Mouse (Mus musculus) neural tube, embryonic 12.5 days (tissue): ENCODE data around the gene Dnajc3. TPM values are rescaled to one million over a fixed set of nuclear protein-coding genes. Genes with fewer than 3 reads are reported as not detected.
A peak's percentile ranks its signal among the peaks of the same experiment; 100 is the strongest.
"Not testable (repeated sequence)": the region's sequence is repeated elsewhere in the genome, so short reads cannot be mapped to it uniquely, and the experiment has no call there.

Source experiments
- ATAC-seq: fragments of 200-750 bp; cut with Nextera tagmentation; 2 replicates; pipeline ENCODE4 v1.8.0; 2017; ENCODE audit warnings: low read depth, mild to moderate bottlenecking, moderate TSS enrichment, moderate library complexity; ENCODE audit not compliant: low FRiP score
- H3K27ac ChIP-seq: fragments of 300-500 bp; sonication (generic); 2 replicates; pipeline ENCODE4 v1.5.1; 2016
- H3K27me3 ChIP-seq: fragments of 300-500 bp; sonication (generic); replicated peaks from 2 replicates; pipeline ENCODE4 v1.6.1; 2016; ENCODE audit warnings: mild to moderate bottlenecking
- H3K36me3 ChIP-seq: fragments of 300-500 bp; sonication (generic); 2 replicates; pipeline ENCODE4 v1.6.1; 2016; ENCODE audit warnings: mild to moderate bottlenecking
- H3K4me1 ChIP-seq: fragments of 300-500 bp; sonication (generic); 2 replicates; pipeline ENCODE4 v1.6.1; 2016
- H3K4me2 ChIP-seq: fragments of 300-500 bp; sonication (generic); replicated peaks from 2 replicates; pipeline ENCODE4 v1.6.1; 2016; ENCODE audit warnings: mild to moderate bottlenecking
- H3K4me3 ChIP-seq: fragments of 300-500 bp; sonication (generic); 2 replicates; pipeline ENCODE4 v1.5.1; 2016
- H3K9ac ChIP-seq: fragments of 300-500 bp; sonication (generic); 2 replicates; pipeline ENCODE4 v1.6.1; 2016; ENCODE audit warnings: mild to moderate bottlenecking
- H3K9me3 ChIP-seq: fragments of 300-500 bp; sonication (generic); 2 replicates; pipeline ENCODE4 v1.6.1; 2016; ENCODE audit warnings: mild to moderate bottlenecking
- WGBS: fragments of 180-500 bp; shearing (Covaris S2); methylation state at CpG from one replicate; pipeline ENCODE4 v1.1.7; 2016; 5-methylcytosine and 5-hydroxymethylcytosine counted together
- polyA plus RNA-seq: library from polyadenylated mRNA; unstranded; fragments of >200 nt; fragmentation: Nextera tagmentation; extraction: Ambion mirVana; gene quantifications from 2 replicates; pipeline ENCODE4 v1.2.1, GENCODE M21; 2016

The Dnajc3 gene
- polyA plus RNA-seq, 1 experiment from 2014 or later, result 25.6 TPM

DNA sequence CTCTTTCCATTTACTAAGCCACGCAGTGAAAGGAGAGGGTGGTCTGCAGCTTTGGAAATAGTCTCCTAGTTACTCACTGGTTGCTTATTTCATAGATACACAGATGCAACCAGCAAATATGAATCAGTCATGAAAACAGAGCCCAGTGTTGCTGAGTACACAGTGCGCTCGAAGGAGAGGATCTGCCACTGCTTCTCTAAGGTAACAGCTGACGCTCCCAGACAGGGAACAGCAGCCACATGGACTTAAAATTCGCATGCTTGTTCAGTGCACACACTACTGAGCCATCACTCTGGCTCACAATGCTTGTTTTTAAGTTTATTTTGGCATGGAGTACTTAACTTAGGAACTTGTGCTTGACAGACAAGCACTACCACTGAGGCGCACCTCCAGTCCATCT, 34.5 kb downstream of the Dnajc3 start:
- Histone ChIP-seq H3K27ac (no peak overlapping the region), H3K4me2 (no peak overlapping the region), H3K4me1 (no peaks in the 10 kb centered on the region), H3K36me3 (peaks cover 61% of the 10 kb centered on the region), H3K4me3 (no peak overlapping the region), H3K27me3 (no peaks in the 10 kb centered on the region), H3K9ac (no peak overlapping the region), H3K9me3 (no peaks in the 10 kb centered on the region)
- ATAC-seq, result no peak
- 95% methylated on average over 6 of the region's 6 CpGs for WGBS

DNA sequence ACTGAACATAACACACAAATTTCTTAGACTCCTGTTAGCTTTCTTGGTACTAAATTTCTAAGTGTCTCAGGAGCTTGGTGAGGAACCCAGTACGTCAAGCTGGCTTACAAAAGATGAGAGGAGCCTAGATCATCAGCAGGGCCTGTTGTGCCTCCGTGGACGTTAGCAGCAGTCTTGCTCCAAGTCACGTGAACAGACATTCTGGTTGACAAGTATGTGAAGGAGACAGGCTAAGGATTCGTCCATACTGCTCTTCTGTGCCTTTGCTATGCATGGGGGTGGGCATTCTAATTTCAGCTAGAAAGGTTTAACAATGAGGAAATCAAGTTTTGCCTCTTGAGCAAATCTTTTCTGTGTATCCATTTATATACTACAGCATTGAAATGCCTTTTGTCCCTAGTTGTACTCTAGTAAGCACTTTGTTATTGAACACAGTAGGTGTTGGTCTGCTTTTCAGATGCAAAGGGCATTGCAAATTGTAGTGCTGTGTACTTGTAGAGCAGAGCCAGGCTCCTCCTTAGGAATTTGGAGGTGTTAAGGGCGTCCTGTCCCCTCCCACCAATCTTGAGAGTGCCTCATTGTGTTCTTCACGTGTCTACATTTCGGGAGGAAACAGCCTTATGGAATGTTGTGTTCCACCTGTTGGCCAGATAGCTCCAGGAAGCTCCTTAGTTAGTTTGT, 39.5 kb downstream of the Dnajc3 start:
- H3K4me1 ChIP-seq, result no peaks in the 10 kb centered on the region
- no peak for ATAC-seq
- no peak overlapping the region for H3K27ac ChIP-seq
- no peak overlapping the region for H3K9ac ChIP-seq
- no peak overlapping the region for H3K4me3 ChIP-seq
- H3K4me2 ChIP-seq, result no peak overlapping the region
- peaks cover 49% of the 10 kb centered on the region; the same call in 1 of the 2 replicates for H3K36me3 ChIP-seq
- H3K27me3 ChIP-seq, result no peaks in the 10 kb centered on the region
- WGBS, result 71% methylated on average over 8 of the region's 8 CpGs
- H3K9me3 ChIP-seq, result no peaks in the 10 kb centered on the region

- Histone ChIP-seq H3K36me3 (peaks cover 53% of the 10 kb centered on the region), H3K9me3 (no peaks in the 10 kb centered on the region), H3K4me3 (no peak overlapping the region), H3K4me2 (no peak overlapping the region), H3K4me1 (no peaks in the 10 kb centered on the region), H3K27me3 (no peaks in the 10 kb centered on the region), H3K27ac (no peak overlapping the region), H3K9ac (no peak overlapping the region)
- no peak for ATAC-seq
- WGBS, result 82% methylated on average over 7 of the region's 7 CpGs
Observed at GRCm38 (mm10) chr14:118979571-118980325, 42.0 kb downstream of the Dnajc3 start.

- no peaks in the 10 kb centered on the region for H3K4me1 ChIP-seq
- ATAC-seq, result no peak
- no peak overlapping the region for H3K9ac ChIP-seq
- no peak overlapping the region for H3K4me2 ChIP-seq
- H3K9me3 ChIP-seq, result no peaks in the 10 kb centered on the region
- no peak overlapping the region for H3K4me3 ChIP-seq
- no peak overlapping the region for H3K27ac ChIP-seq
- 77% methylated on average over 5 of the region's 5 CpGs for WGBS
- no peaks in the 10 kb centered on the region for H3K27me3 ChIP-seq
- H3K36me3 ChIP-seq, result peaks cover 54% of the 10 kb centered on the region
Observed at GRCm38 (mm10) chr14:118980358-118980757, 42.6 kb downstream of the Dnajc3 start.

GRCm38 (mm10) chr14:118980890-118981289, 43.1 kb downstream of the Dnajc3 start:
- Histone ChIP-seq H3K4me1 (no peaks in the 10 kb centered on the region), H3K9me3 (no peaks in the 10 kb centered on the region), H3K9ac (no peak overlapping the region), H3K36me3 (peaks cover 49% of the 10 kb centered on the region), H3K27ac (no peak overlapping the region), H3K4me3 (no peak overlapping the region), H3K27me3 (no peaks in the 10 kb centered on the region), H3K4me2 (no peak overlapping the region)
- WGBS, result 89% methylated on average over 8 of the region's 8 CpGs
- ATAC-seq, result no peak

- WGBS, result 97% methylated on average over 6 of the region's 6 CpGs
- ATAC-seq, H3K9me3 ChIP-seq, H3K27me3 ChIP-seq, H3K27ac ChIP-seq, H3K9ac ChIP-seq, H3K4me3 ChIP-seq, H3K4me1 ChIP-seq, H3K4me2 ChIP-seq: not testable (repeated sequence)
- peaks cover 41% of the 10 kb centered on the region for H3K36me3 ChIP-seq
Observed at GRCm38 (mm10) chr14:118981711-118982428, 44.1 kb downstream of the Dnajc3 start.

GRCm38 (mm10) chr14:118982429-118983045, 44.8 kb downstream of the Dnajc3 start:
- not testable (repeated sequence) for ATAC-seq, H3K9ac ChIP-seq, H3K4me3 ChIP-seq, H3K27me3 ChIP-seq, H3K4me1 ChIP-seq, H3K9me3 ChIP-seq, H3K27ac ChIP-seq, H3K4me2 ChIP-seq
- 83% methylated on average over 9 of the region's 11 CpGs for WGBS
- peaks cover 37% of the 10 kb centered on the region for H3K36me3 ChIP-seq

DNA sequence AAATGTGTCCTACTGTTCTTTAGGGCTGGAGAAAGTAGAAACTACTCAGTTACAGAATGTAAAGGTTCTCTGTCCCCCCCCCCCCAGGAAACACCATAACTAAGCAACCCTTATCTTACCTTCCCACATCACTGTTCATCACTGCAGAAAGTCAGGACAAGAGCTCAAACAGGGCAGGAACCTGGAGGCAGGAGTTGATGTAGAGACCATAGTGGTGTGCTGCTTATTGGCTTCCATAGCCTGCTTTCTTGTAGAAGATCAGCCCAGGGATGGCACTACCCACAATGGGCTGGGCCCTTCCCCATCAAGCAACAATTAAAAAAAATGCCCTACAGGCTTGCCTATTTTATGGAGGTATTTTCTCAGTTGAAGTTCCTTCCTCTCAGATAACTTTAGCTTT, 45.6 kb downstream of the Dnajc3 start:
- Histone ChIP-seq H3K4me3 (no peak overlapping the region), H3K4me1 (no peaks in the 10 kb centered on the region), H3K27ac (no peak overlapping the region), H3K4me2 (no peak overlapping the region), H3K9me3 (no peaks in the 10 kb centered on the region), H3K36me3 (peaks cover 29% of the 10 kb centered on the region), H3K27me3 (no peaks in the 10 kb centered on the region), H3K9ac (no peak overlapping the region)
- ATAC-seq, result no peak

DNA sequence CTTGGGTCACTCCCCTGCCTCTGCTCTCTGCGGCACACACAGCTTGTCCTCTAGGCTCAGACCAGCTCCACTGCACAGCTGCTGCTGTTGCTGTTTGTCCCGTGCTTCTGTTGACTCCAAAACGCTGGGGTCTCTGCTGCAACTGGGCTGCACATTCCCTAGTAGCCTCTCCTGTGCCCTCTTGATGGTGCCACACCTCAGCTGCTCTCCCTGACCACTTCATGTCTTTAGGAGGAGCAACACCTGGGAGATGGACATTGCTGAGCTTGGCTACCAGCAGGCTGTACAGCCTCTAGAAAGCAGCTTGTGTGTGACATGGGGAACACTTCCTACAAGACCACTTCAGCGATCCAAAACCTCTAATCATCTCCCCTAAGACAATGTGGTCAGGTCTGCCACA, 46.4 kb downstream of the Dnajc3 start:
- Histone ChIP-seq H3K36me3 (peaks cover 23% of the 10 kb centered on the region), H3K4me3 (no peak overlapping the region), H3K9me3 (no peaks in the 10 kb centered on the region), H3K4me1 (no peaks in the 10 kb centered on the region), H3K9ac (no peak overlapping the region), H3K27ac (no peak overlapping the region), H3K4me2 (no peak overlapping the region), H3K27me3 (no peaks in the 10 kb centered on the region)
- ATAC-seq, result no peak
- 83% methylated on average over 4 of the region's 4 CpGs for whole genome bisulfite sequencing

DNA sequence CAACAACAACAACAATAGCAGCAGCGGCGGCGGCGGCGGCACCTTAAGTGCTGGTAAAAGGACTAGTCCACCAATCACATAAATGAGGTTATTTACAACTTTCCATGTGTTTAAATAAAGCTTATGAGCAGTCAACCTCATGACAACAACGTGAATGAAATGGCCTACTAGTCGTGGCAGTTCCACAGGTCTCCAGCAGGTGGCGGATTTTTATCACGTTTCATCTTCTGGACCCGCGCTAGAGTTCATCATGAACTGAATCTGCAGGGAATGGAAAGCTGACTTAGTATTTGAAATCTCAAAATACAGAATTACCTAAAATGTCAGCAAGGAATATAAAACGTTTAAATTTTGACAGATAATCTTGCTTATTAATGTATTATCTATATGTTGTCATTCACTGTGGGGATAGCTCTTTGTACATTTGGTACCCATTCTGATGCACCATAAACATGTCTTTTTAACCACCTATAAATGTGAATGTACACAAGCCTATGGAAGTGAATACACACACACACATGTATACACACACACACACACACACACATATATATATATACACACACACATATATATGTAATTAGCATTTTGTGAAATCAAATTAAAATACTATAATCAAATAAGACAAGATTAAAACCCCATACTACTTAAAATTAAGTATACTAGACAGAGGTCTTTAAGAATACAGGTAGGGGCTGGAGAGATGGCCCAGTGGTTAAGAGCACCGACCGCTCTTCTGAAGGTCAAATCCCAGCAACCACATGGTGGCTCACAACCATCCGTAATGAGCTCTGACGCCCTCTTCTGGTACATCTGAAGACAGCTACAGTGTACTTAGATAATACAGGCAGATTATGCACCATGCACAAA, 49.1 kb downstream of the Dnajc3 start:
- ATAC-seq, result peak; percentile 56; the same call in 1 of the 2 replicates
- no peak overlapping the region for H3K9ac ChIP-seq
- H3K4me1 ChIP-seq, result no peaks in the 10 kb centered on the region
- peaks cover 12% of the 10 kb centered on the region for H3K36me3 ChIP-seq
- H3K9me3 ChIP-seq, result no peaks in the 10 kb centered on the region
- no peaks in the 10 kb centered on the region for H3K27me3 ChIP-seq
- no peak overlapping the region for H3K4me3 ChIP-seq
- WGBS, result 42% methylated on average over 16 of the region's 16 CpGs
- no peak overlapping the region for H3K27ac ChIP-seq
- no peak overlapping the region for H3K4me2 ChIP-seq
